Mouse (Mus musculus): ENCODE results near the gene Slc40a1. TPM values are rescaled to one million over a fixed set of nuclear protein-coding genes. Genes with fewer than 3 reads are reported as not detected.

The Slc40a1 gene
- polyA plus RNA-seq, 1 experiment, result 41.1 TPM

- Histone ChIP-seq H3K27ac (ENCODE audit: control insufficient read depth, insufficient read depth, low read depth, low read length, poor library complexity) (no peak overlapping the region), H3K4me3 (replicated peaks; ENCODE audit: control insufficient read depth, low read depth, low read length) (no peak overlapping the region)
- 88% methylated on average over 3 of the region's 3 CpGs for WGBS
These were observed 22.2 kb downstream of the Slc40a1 start for GRCm38 (mm10) chr1:45904161-45904560.

GRCm38 (mm10) chr1:45898044-45898443, 28.3 kb downstream of the Slc40a1 start:
- Histone ChIP-seq H3K27ac (ENCODE audit: control insufficient read depth, insufficient read depth, low read depth, low read length, poor library complexity) (no peak overlapping the region), H3K4me1 (ENCODE audit: control insufficient read depth, insufficient read depth, low read length) (no peaks in the 10 kb centered on the region), H3K4me3 (replicated peaks; ENCODE audit: control insufficient read depth, low read depth, low read length) (no peak overlapping the region)
- 51% methylated on average over 1 of the region's 1 CpGs for WGBS
- TF ChIP-seq POLR2A (IDR thresholded peaks at IDR 0.05; ENCODE audit: borderline replicate concordance, control insufficient read depth, low read depth, low read length), result no peak
- TF ChIP-seq CTCF (IDR thresholded peaks at IDR 0.05; ENCODE audit: control insufficient read depth, insufficient read depth, low read length), result no peak

More at GRCm38 (mm10) chr1:45904161-45904560, 22.2 kb downstream of the Slc40a1 start:
- no peaks in the 10 kb centered on the region; the same call in 1 of the 2 replicates for H3K4me1 ChIP-seq (ENCODE audit: control insufficient read depth, insufficient read depth, low read length)
- no peak for TF ChIP-seq POLR2A (IDR thresholded peaks at IDR 0.05; ENCODE audit: borderline replicate concordance, control insufficient read depth, low read depth, low read length)
- no peak for TF ChIP-seq CTCF (IDR thresholded peaks at IDR 0.05; ENCODE audit: control insufficient read depth, insufficient read depth, low read length)

GRCm38 (mm10) chr1:45894168-45894912, 32.0 kb downstream of the Slc40a1 start:
- no peak overlapping the region for H3K27ac ChIP-seq (ENCODE audit: control insufficient read depth, insufficient read depth, low read depth, low read length, poor library complexity)
- H3K4me1 ChIP-seq (ENCODE audit: control insufficient read depth, insufficient read depth, low read length), result no peaks in the 10 kb centered on the region; the same call in 1 of the 2 replicates
- no peak overlapping the region for H3K4me3 ChIP-seq (replicated peaks; ENCODE audit: control insufficient read depth, low read depth, low read length)
- TF ChIP-seq POLR2A (IDR thresholded peaks at IDR 0.05; ENCODE audit: borderline replicate concordance, control insufficient read depth, low read depth, low read length), result no peak
- TF ChIP-seq CTCF (IDR thresholded peaks at IDR 0.05; ENCODE audit: control insufficient read depth, insufficient read depth, low read length), result no peak
- WGBS, result 80% methylated on average over 6 of the region's 6 CpGs

GRCm38 (mm10) chr1:45891986-45892385, 34.3 kb downstream of the Slc40a1 start:
- Histone ChIP-seq H3K27ac (ENCODE audit: control insufficient read depth, insufficient read depth, low read depth, low read length, poor library complexity) (no peak overlapping the region), H3K4me1 (ENCODE audit: control insufficient read depth, insufficient read depth, low read length) (no peaks in the 10 kb centered on the region; the same call in 1 of the 2 replicates), H3K4me3 (replicated peaks; ENCODE audit: control insufficient read depth, low read depth, low read length) (no peak overlapping the region)
- WGBS, result 3% methylated on average over 2 of the region's 2 CpGs
- TF ChIP-seq POLR2A (IDR thresholded peaks at IDR 0.05; ENCODE audit: borderline replicate concordance, control insufficient read depth, low read depth, low read length), result no peak
- no peak for TF ChIP-seq CTCF (IDR thresholded peaks at IDR 0.05; ENCODE audit: control insufficient read depth, insufficient read depth, low read length)

- no peak for TF ChIP-seq CTCF (IDR thresholded peaks at IDR 0.05; ENCODE audit: control insufficient read depth, insufficient read depth, low read length)
- TF ChIP-seq POLR2A (IDR thresholded peaks at IDR 0.05; ENCODE audit: borderline replicate concordance, control insufficient read depth, low read depth, low read length), result no peak
These were observed 36.1 kb downstream of the Slc40a1 start, which contains the start of gene Gm5269 for GRCm38 (mm10) chr1:45890173-45890572. Gene Gm5269, minus strand, starts transcription at chr1:45890273.

GRCm38 (mm10) chr1:45886800-45887199, 39.5 kb downstream of the Slc40a1 start:
- 0 out of 2 replicates have a peak, but pooled peaks cover 1% of the 10 kb centered on the region for H3K4me1 ChIP-seq (ENCODE audit: control insufficient read depth, insufficient read depth, low read length)
- H3K27ac ChIP-seq (ENCODE audit: control insufficient read depth, insufficient read depth, low read depth, low read length, poor library complexity), result no peak overlapping the region
- no peak overlapping the region for H3K4me3 ChIP-seq (replicated peaks; ENCODE audit: control insufficient read depth, low read depth, low read length)
- TF ChIP-seq POLR2A (IDR thresholded peaks at IDR 0.05; ENCODE audit: borderline replicate concordance, control insufficient read depth, low read depth, low read length) (no peak), CTCF (IDR thresholded peaks at IDR 0.05; ENCODE audit: control insufficient read depth, insufficient read depth, low read length) (no peak)
- WGBS, result 68% methylated on average over 9 of the region's 9 CpGs

More at GRCm38 (mm10) chr1:45890173-45890572, 36.1 kb downstream of the Slc40a1 start, which contains the start of gene Gm5269:
- Histone ChIP-seq H3K4me1 (ENCODE audit: control insufficient read depth, insufficient read depth, low read length) (no peaks in the 10 kb centered on the region; the same call in 1 of the 2 replicates), H3K4me3 (replicated peaks; ENCODE audit: control insufficient read depth, low read depth, low read length) (no peak within 1 kb of the TSS), H3K27ac (ENCODE audit: control insufficient read depth, insufficient read depth, low read depth, low read length, poor library complexity) (no peak within 1 kb of the TSS)

- TF ChIP-seq CTCF (IDR thresholded peaks at IDR 0.05; ENCODE audit: control insufficient read depth, insufficient read depth, low read length), result no peak
- TF ChIP-seq POLR2A (IDR thresholded peaks at IDR 0.05; ENCODE audit: borderline replicate concordance, control insufficient read depth, low read depth, low read length), result no peak
- H3K27ac ChIP-seq (ENCODE audit: control insufficient read depth, insufficient read depth, low read depth, low read length, poor library complexity), result no peak overlapping the region
- no peak overlapping the region for H3K4me3 ChIP-seq (replicated peaks; ENCODE audit: control insufficient read depth, low read depth, low read length)
- H3K4me1 ChIP-seq (ENCODE audit: control insufficient read depth, insufficient read depth, low read length), result peaks cover 1% of the 10 kb centered on the region; the same call in 1 of the 2 replicates
These were observed 42.9 kb downstream of the Slc40a1 start for GRCm38 (mm10) chr1:45883378-45883777.

GRCm38 (mm10) chr1:45882076-45882475, 44.2 kb downstream of the Slc40a1 start:
- 57% methylated on average over 6 of the region's 6 CpGs for WGBS
- TF ChIP-seq CTCF (IDR thresholded peaks at IDR 0.05; ENCODE audit: control insufficient read depth, insufficient read depth, low read length) (no peak), POLR2A (IDR thresholded peaks at IDR 0.05; ENCODE audit: borderline replicate concordance, control insufficient read depth, low read depth, low read length) (no peak)
- H3K27ac ChIP-seq (ENCODE audit: control insufficient read depth, insufficient read depth, low read depth, low read length, poor library complexity), result no peak overlapping the region
- H3K4me1 ChIP-seq (ENCODE audit: control insufficient read depth, insufficient read depth, low read length), result peaks cover 1% of the 10 kb centered on the region; the same call in 1 of the 2 replicates
- no peak overlapping the region for H3K4me3 ChIP-seq (replicated peaks; ENCODE audit: control insufficient read depth, low read depth, low read length)

All from bone marrow, adult 2 months (tissue).